Mouse (Mus musculus): Measurements from ENCODE around the gene 2010003K11Rik.

DNA sequence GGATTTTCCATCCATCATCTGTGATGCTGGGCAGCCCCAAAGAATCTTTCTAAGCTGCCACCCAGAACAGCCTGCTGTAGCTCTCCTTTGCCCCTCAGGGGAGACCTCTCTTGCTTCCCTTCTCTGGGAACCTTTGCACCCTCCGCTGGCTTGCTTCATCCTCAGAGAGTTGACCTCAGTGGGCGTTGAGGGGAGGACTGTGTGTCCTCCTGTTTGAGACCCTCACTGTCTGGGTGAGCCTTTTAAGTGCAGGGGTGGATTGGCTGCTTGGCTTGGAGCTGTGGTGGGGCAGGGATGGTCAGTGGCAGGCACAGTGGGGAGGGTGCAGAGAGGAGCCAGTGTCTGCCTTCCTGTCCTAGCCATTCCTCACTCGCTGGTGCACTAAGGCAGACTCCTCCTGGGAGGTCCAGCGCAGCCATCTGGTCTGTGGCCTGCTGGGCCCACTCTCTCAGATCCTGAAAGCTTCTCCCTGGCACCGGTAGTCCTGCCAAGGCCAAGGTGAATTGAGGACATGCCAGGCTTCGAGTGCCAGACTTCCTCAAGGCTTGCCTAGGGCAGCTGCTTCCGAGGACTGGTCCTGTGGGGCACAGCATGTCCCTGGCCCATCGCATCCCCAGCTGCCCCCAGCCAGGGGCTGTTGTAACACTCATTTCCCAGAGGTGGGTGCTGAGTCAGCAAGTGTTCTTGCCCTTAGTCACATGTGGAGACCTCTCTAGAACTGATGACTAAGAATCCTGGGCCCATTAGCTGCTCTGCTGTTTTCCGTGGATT lies 5.7 kb downstream of the 2010003K11Rik start:
- no peak for TF ChIP-seq CTCF (IDR thresholded peaks at IDR 0.05; ENCODE audit: control insufficient read depth, insufficient read depth, insufficient read length)
- no peak for TF ChIP-seq CEBPB (IDR thresholded peaks at IDR 0.05; ENCODE audit: low read depth)
- TF ChIP-seq FOSL1 (IDR thresholded peaks at IDR 0.05; ENCODE audit: insufficient read depth, low read length, poor library complexity, severe bottlenecking) = no peak
- peak; percentile 41 for TF ChIP-seq USF1 (IDR thresholded peaks at IDR 0.05; ENCODE audit: low read depth)
- TF ChIP-seq MYOD1 (IDR thresholded peaks at IDR 0.05; ENCODE audit: control insufficient read depth, insufficient read length, low read depth) = no peak
